Mouse (Mus musculus) CD4-positive naive resting alpha-beta T cell, adult 76 days (primary cell): ENCODE data around the gene Chia1. TPM values are rescaled to one million over a fixed set of nuclear protein-coding genes. Genes with fewer than 3 reads are reported as not detected.

Experiments used
- total RNA-seq: library from RNA; stranded (reverse); gene quantifications from one replicate; pipeline ENCODE4 v1.2.4, GENCODE M21; 2023

Gene Chia1
- total RNA-seq = not detected

DNA sequence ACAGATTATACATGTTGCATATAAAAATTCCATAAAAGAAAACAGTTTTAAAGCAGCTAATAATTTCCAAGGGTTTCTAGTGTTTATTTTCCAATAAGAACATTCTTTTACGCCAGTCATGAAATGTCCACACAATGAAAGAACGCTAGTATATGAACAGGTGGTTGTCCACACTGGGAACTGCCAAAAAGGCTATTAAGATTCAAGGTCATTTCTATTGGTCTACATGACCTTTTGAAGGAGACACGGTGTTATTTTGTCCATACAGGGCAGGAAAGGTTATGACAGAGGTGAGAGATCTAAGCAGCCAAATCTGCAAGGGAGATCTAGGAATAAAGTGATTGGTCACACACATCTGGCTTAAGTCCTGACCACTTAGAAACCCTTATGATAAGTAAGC, at the start of gene Chia1:
Gene Chia1, plus strand, starts transcription at position 301 of the 400 bp plus-strand sequence.

DNA sequence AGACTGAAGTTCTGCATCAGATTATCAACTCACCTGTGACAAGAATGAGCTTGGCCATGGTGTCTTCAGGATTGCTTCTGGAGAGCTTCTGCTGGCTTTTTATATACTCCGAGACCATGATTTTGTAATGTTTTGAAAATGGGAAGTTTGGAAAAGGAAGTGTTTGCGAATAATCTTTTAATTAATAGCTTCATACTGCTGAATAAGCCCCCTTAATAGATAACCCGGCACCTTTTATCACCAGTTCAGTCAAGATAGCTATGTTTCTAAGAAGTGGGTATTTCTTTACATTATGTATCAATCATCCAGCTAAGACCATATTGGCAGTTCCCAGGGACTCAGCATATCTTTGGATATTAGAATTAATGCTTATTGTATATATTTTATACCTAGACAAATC, 54.4 kb downstream of the Chia1 start, which contains the start of gene Chil3:
Gene Chil3, minus strand, starts transcription at position 101 of the 400 bp plus-strand sequence.

Other genes with a start within 250 kb of the Chia1 start
- gene Adora3, start 242.4 kb upstream of the Chia1 start, total RNA-seq = not detected
- not detected for gene Tmigd3, start 242.3 kb upstream of the Chia1 start, total RNA-seq
- 3.5 TPM for gene I830077J02Rik, start 180.6 kb upstream of the Chia1 start, total RNA-seq
- 46.4 TPM for gene Wdr77, start 153.9 kb upstream of the Chia1 start, total RNA-seq
- gene Atp5f1, start 153.1 kb upstream of the Chia1 start, total RNA-seq = 136 TPM
- gene Ovgp1, start 139.5 kb upstream of the Chia1 start, total RNA-seq = 10.5 TPM
- 1.8 TPM for gene Pifo, start 98.6 kb upstream of the Chia1 start, total RNA-seq
- 2.4 TPM for gene Chil5, start 80.4 kb upstream of the Chia1 start, total RNA-seq
- 2.8 TPM for gene Chil3, start 54.3 kb downstream of the Chia1 start, total RNA-seq
- gene Chil4, start 106.3 kb downstream of the Chia1 start, total RNA-seq = not detected